Mouse (Mus musculus) liver, embryonic 18 days (tissue): ENCODE data around the gene Tmprss15. TPM values are rescaled to one million over a fixed set of nuclear protein-coding genes. Genes with fewer than 3 reads are reported as not detected.

Source experiments
- polyA plus RNA-seq: library from polyadenylated mRNA; depleted of rRNA; stranded (reverse); fragments of >200 nt; gene quantifications from 2 replicates; pipeline ENCODE4 v1.2.3, GENCODE M21; 2012; rRNA removed

Gene Tmprss15
- polyA plus RNA-seq = not detected in 2 replicates

DNA sequence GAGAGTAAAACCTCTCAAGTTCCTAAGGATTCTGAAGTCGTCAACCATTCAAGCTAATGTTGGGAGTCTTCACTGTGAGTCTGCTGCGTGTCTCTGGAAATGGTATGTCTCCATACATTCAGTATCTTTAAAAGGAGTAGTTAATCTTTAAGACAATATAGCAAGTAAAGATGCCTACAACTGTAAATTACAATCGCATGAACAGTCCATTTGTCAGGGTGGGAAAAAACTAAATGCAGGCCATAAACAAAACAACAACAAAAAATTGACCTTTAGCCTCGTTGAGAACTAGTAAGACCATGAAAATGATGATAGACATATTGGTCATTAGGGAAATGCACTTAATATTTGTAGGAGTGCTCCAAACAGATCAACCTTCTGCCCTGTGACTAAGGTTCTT lies at the start of gene Tmprss15:
Gene Tmprss15 (minus strand): TSS at position 101 of the 400 bp plus-strand sequence.

GRCm38 (mm10) chr16:78930382-78931286 lies 160.3 kb downstream of the Tmprss15 start, which contains the start of gene Chodl:
Gene Chodl (plus strand): TSS chr16:78930948.

Other genes starting within 250 kb of the Tmprss15 start
- 0.05 and 0.08 TPM in 2 replicates for gene Chodl, start 160.1 kb downstream of the Tmprss15 start, polyA plus RNA-seq